Mouse (Mus musculus) thymus, adult 2 months (tissue): ENCODE data around the gene 9930104L06Rik.

ENCODE experiments used
- CTCF ChIP-seq: fragments of 200-500 bp; IDR thresholded peaks from 2 replicates; pipeline ENCODE4 v1.5.1; 2012; ENCODE audit warnings: mild to moderate bottlenecking, control low read depth, low read length, moderate library complexity, borderline replicate concordance; ENCODE audit not compliant: control insufficient read depth, poor library complexity, insufficient read depth; ENCODE audit errors: extremely low read depth
- POLR2A ChIP-seq: fragments of 200-500 bp; IDR thresholded peaks from 2 replicates; pipeline ENCODE4 v1.6.1; 2012; ENCODE audit warnings: mild to moderate bottlenecking, low read length, control low read depth, moderate library complexity; ENCODE audit not compliant: control insufficient read depth, poor library complexity, insufficient read depth; ENCODE audit errors: extremely low read depth

- no peak for TF ChIP-seq CTCF
- no peak for TF ChIP-seq POLR2A
These were observed 8.1 kb downstream of the 9930104L06Rik start for GRCm38 (mm10) chr4:124944961-124945360.
